9 mouse cellular contexts compared by ENCODE assay signal in genomic region chr10:87020711-87021110, GRCm38 (mm10). TPM values are rescaled to one million over a fixed set of nuclear protein-coding genes. Genes with fewer than 3 reads are reported as not detected.
DNase-seq lines count a peak whose midpoint lies in the region; ATAC-seq and TF ChIP-seq lines count a peak whose summit lies in the region.
"Had no signal": no experiment of that assay in that cellular context is flagged by ENCODE, and none has a peak within 500 bp of the region (broad histone marks: within the 10 kb centered on the region; RNA-seq: fewer than 3 reads in every experiment).

No protein-coding gene starts in this region.

- peaks cover 18% of the 10 kb centered on the region; the same call in 1 of the 2 replicates for H3K27me3 ChIP-seq in heart, embryonic 10.5 days (ENCODE audit: insufficient read depth, poor library complexity, severe bottlenecking)
- no peaks in the 10 kb centered on the region for H3K27me3 ChIP-seq in lung, postnatal 0 days (replicated peaks; ENCODE audit: insufficient read depth, low read length)

- H3K9me3 ChIP-seq in heart, embryonic 10.5 days, result no peaks in the 10 kb centered on the region
- H3K9me3 ChIP-seq in lung, postnatal 0 days (ENCODE audit: low read length), result no peaks in the 10 kb centered on the region
- H3K9me3 ChIP-seq: heart, embryonic 15.5 days had no signal

- intact Hi-C loops in heart, postnatal 10 days (cut with DNase I), result loop anchor here (1.0 kb wide), 1 partner anchor 48 kb away; no protein-coding TSS in a partner anchor

- no peak overlapping the region for H3K27ac ChIP-seq in heart, embryonic 10.5 days
- H3K27ac ChIP-seq in lung, postnatal 0 days (ENCODE audit: low read length), result no peak overlapping the region
- H3K27ac ChIP-seq: heart, embryonic 15.5 days had no signal

- peaks cover 9% of the 10 kb centered on the region for H3K4me1 ChIP-seq in heart, embryonic 10.5 days
- no peaks in the 10 kb centered on the region for H3K4me1 ChIP-seq in lung, postnatal 0 days (ENCODE audit: insufficient read depth, low read depth, low read length)

- ATAC-seq in lung, postnatal 0 days, result no peak
- ATAC-seq in megakaryocyte-erythroid progenitor cell, adult 5-6 weeks (replicated peaks; ENCODE audit: low FRiP score, low TSS enrichment, poor library complexity, severe bottlenecking), result no peak

- H3K9ac ChIP-seq in lung, postnatal 0 days (replicated peaks; ENCODE audit: low read depth), result no peak overlapping the region
- H3K9ac ChIP-seq: heart, embryonic 15.5 days had no signal

- H3K36me3 ChIP-seq in heart, embryonic 10.5 days, result no peaks in the 10 kb centered on the region
- no peaks in the 10 kb centered on the region for H3K36me3 ChIP-seq in lung, postnatal 0 days (ENCODE audit: insufficient read depth, low read length)
- H3K36me3 ChIP-seq: heart, embryonic 15.5 days had no signal

- TF ChIP-seq CTCF in lung, postnatal 0 days (IDR thresholded peaks at IDR 0.05), result peak; percentile 62

- DNase-seq in heart, postnatal 10 days, result peak; percentile 9 to 48
- no peak for DNase-seq in heart, embryonic 10.5 days (ENCODE audit: low spot score)
- peak; percentile 21 for DNase-seq in 416B (ENCODE audit: low read depth)
- peak; percentile 53 to 69 for DNase-seq in adrenal gland, adult (ENCODE audit: inconsistent age in 2 of 2, low spot score in 1 of 2)
- DNase-seq in embryo, embryonic 11 days, result peak; percentile 57
- DNase-seq in kidney, postnatal 14 days, result peak; percentile 42
- peak; percentile 45 for DNase-seq in lung, postnatal 0 days (ENCODE audit: low spot score)

- TF ChIP-seq EP300 in lung, postnatal 0 days (IDR thresholded peaks at IDR 0.05), result no peak

- H3K4me3 ChIP-seq in heart, embryonic 10.5 days, result no peak overlapping the region
- no peak overlapping the region for H3K4me3 ChIP-seq in lung, postnatal 0 days (ENCODE audit: low read depth, low read length)
- H3K4me3 ChIP-seq: heart, embryonic 15.5 days had no signal

- 66% methylated on average over 14 of the region's 16 CpGs for WGBS in heart, embryonic 10.5 days
- 53% methylated on average over 15 of the region's 16 CpGs for WGBS in lung, postnatal 0 days

- H3K4me2 ChIP-seq in lung, postnatal 0 days (replicated peaks; ENCODE audit: low read depth, low read length), result no peak overlapping the region
- H3K4me2 ChIP-seq: heart, embryonic 15.5 days had no signal

RNA-seq across cellular contexts. Expression of gene Stab2, which starts 12.9 kb away (rescaled TPM):
- total RNA-seq in heart, postnatal 10 days (2021), result under 1 TPM; 0.22 to 0.41 TPM
- polyA plus RNA-seq in heart, embryonic 10.5 days (2016; fragmentation: Nextera tagmentation; extraction: Ambion mirVana), result 0.71 and 4.0 TPM in 2 replicates
- 0.11 and 0.24 TPM in 2 replicates for polyA plus RNA-seq in lung, postnatal 0 days (2015; fragmentation: Nextera tagmentation; extraction: Ambion mirVana)
- 0.17 TPM in 1 of 2 replicates, not detected in the other for total RNA-seq in megakaryocyte-erythroid progenitor cell, adult 5-6 weeks (2014; fragmentation: Nextera tagmentation)
- total RNA-seq in megakaryocyte-erythroid progenitor cell, adult 5-6 weeks (2017), result not detected in 2 replicates

RNA-seq across cellular contexts. Expression of gene 1700113H08Rik, which starts 37.1 kb away (rescaled TPM):
- total RNA-seq in heart, postnatal 10 days (2021), result under 1 TPM in 1 of 2 experiments, not detected in 1; 0.35 TPM
- not detected in 2 replicates for polyA plus RNA-seq in heart, embryonic 10.5 days (2016; fragmentation: Nextera tagmentation; extraction: Ambion mirVana)
- polyA plus RNA-seq in lung, postnatal 0 days (2015; fragmentation: Nextera tagmentation; extraction: Ambion mirVana), result not detected in 2 replicates
- total RNA-seq in megakaryocyte-erythroid progenitor cell, adult 5-6 weeks (2014; fragmentation: Nextera tagmentation), result 3.1 TPM in 1 of 2 replicates, not detected in the other
- total RNA-seq in megakaryocyte-erythroid progenitor cell, adult 5-6 weeks (2017), result not detected in 2 replicates
